Mouse (Mus musculus) testis, adult 2 months (tissue): ENCODE measurements at regions not wholly inside any gene's neighbourhood (a gene's known extent, or its start where the extent isn't known, plus 50 kb on each side); places are given as distances from the start of the nearest gene placed in this dataset.

Experiments
- H3K27ac ChIP-seq: fragments of 200-500 bp; 2 replicates; pipeline ENCODE4 v1.5.1; 2012; ENCODE audit warnings: low read depth, low read length; ENCODE audit not compliant: control insufficient read depth, insufficient read depth
- H3K27me3 ChIP-seq: fragments of 200-500 bp; 2 replicates; pipeline ENCODE4 v1.6.1; 2012; ENCODE audit warnings: mild to moderate bottlenecking, low read length, moderate library complexity; ENCODE audit not compliant: control insufficient read depth, insufficient read depth
- H3K36me3 ChIP-seq: fragments of 200-500 bp; 2 replicates; pipeline ENCODE4 v1.6.1; 2012; ENCODE audit warnings: mild to moderate bottlenecking, low read length; ENCODE audit not compliant: control insufficient read depth, insufficient read depth
- H3K4me1 ChIP-seq: fragments of 200-500 bp; 2 replicates; pipeline ENCODE4 v1.6.1; 2012; ENCODE audit warnings: low read length; ENCODE audit not compliant: control insufficient read depth, insufficient read depth
- H3K4me3 ChIP-seq: fragments of 200-500 bp; 2 replicates; pipeline ENCODE4 v1.5.1; 2012; ENCODE audit warnings: low read depth, mild to moderate bottlenecking, low read length, moderate library complexity, mixed read lengths; ENCODE audit not compliant: control insufficient read depth
- CTCF ChIP-seq: fragments of 200-500 bp; IDR thresholded peaks from 2 replicates; pipeline ENCODE4 v1.5.1; 2012; ENCODE audit warnings: low read depth, mild to moderate bottlenecking, inconsistent platforms, low read length, moderate library complexity; ENCODE audit not compliant: control insufficient read depth, insufficient read depth, insufficient replicate concordance
- POLR2A ChIP-seq: fragments of 200-500 bp; IDR thresholded peaks from 2 replicates; pipeline ENCODE4 v1.6.1; 2012; ENCODE audit warnings: low read depth, mild to moderate bottlenecking, inconsistent platforms, low read length, moderate library complexity; ENCODE audit not compliant: control insufficient read depth

- Histone ChIP-seq H3K36me3 (no peaks in the 10 kb centered on the region), H3K4me3 (no peak overlapping the region), H3K27ac (no peak overlapping the region), H3K4me1 (peaks cover 3% of the 10 kb centered on the region), H3K27me3 (no peaks in the 10 kb centered on the region)
- TF ChIP-seq CTCF (no peak), POLR2A (no peak)
Measured at GRCm38 (mm10) chr10:60928646-60929045, 97.3 kb upstream of the Unc5b start.

DNA sequence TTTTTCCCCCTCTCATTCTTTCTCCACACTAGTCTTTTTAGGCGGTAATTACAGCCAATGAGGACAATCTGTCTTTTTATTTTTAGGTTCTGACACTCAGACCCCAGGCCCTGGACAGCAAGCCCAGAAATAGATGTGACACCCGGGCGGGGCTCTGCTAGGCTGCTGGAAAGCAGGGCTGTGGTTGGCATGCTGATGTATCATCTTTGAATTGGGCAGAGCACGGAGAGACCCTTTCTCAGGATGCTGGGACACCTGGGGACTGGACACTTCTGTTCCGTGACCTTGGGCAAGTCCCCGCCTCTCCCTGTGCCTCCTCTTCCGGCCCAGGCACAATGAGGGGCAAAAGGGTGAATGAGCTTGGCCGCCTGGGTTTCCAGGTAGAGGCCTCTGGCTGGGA is 96.8 kb upstream of the Unc5b start:
- Histone ChIP-seq H3K4me3 (no peak overlapping the region), H3K4me1 (peaks cover 3% of the 10 kb centered on the region), H3K27me3 (no peaks in the 10 kb centered on the region), H3K27ac (no peak overlapping the region), H3K36me3 (no peaks in the 10 kb centered on the region)
- TF ChIP-seq POLR2A (no peak), CTCF (no peak)

DNA sequence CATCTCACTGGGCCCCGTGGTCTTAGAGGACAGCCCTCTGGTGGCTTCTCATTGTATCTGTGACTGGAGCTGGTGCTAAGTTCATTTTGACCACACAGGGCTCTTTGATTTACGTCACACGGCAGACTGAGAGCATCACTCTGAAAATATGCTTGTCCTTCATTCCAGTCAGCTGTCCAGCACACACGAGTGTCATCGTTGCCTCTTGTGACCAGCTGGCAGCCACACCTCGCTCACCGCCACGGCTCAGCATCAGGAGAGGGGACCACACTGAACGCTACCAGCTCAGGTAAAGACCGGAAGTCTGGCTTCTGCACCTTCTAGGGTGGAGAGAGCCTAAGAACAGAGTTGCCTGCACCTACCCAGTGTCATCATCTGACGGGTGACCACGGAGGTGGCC is 95.3 kb upstream of the Unc5b start:
- H3K36me3 ChIP-seq, result no peaks in the 10 kb centered on the region
- H3K4me3 ChIP-seq, result no peak overlapping the region
- H3K27me3 ChIP-seq, result no peaks in the 10 kb centered on the region
- TF ChIP-seq CTCF, result no peak
- no peak for TF ChIP-seq POLR2A
- H3K4me1 ChIP-seq, result peaks cover 3% of the 10 kb centered on the region
- H3K27ac ChIP-seq, result no peak overlapping the region

DNA sequence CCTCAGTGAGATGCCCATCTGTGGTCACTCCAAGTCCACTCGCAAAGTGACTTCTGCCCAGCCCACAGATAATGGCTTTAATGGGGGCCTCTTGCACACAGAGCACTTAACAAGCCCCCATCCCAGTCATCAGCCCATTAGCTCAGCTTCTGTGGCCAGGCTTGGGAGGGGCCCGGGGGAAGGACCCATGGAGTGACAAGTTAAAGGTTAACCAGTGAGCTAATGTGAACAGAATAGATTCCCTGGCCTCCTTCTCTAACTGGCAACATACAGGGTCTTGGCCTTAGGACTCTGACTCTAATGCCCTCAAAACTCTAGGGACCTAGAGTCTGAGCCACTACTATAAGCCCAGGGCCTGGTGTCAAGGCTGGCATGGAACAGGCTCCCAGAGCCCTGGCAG is 94.3 kb upstream of the Unc5b start:
- TF ChIP-seq CTCF, result no peak
- TF ChIP-seq POLR2A, result no peak
- H3K4me1 ChIP-seq, result peaks cover 3% of the 10 kb centered on the region
- H3K36me3 ChIP-seq, result no peaks in the 10 kb centered on the region
- no peak overlapping the region for H3K4me3 ChIP-seq
- no peaks in the 10 kb centered on the region for H3K27me3 ChIP-seq
- no peak overlapping the region for H3K27ac ChIP-seq

DNA sequence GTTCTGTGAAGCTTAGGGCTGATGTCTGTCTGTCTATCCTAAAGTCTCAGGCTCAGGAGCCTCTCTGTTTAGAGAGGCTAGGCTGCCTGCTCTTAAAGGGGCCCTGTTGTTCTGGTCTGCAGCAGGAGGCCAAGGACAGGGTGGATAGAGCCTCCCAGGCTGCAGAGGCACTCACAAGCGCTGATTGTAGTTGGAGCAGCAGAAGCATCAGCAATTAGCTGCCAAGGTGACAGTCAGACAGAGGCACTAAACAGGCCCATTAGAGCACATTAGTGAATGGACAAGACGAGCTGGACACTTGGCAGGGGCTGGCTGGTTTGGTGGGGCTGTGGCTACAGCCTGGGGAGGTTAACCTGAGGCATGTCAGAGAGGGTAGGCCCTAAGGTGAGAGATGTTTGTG is 93.8 kb upstream of the Unc5b start:
- H3K27ac ChIP-seq, result no peak overlapping the region
- peaks cover 3% of the 10 kb centered on the region for H3K4me1 ChIP-seq
- H3K27me3 ChIP-seq, result no peaks in the 10 kb centered on the region
- H3K36me3 ChIP-seq, result no peaks in the 10 kb centered on the region
- TF ChIP-seq CTCF (no peak), POLR2A (no peak)
- no peak overlapping the region for H3K4me3 ChIP-seq

GRCm38 (mm10) chr10:60923806-60924205 is 92.4 kb upstream of the Unc5b start:
- H3K27ac ChIP-seq, result no peak overlapping the region
- no peaks in the 10 kb centered on the region for H3K4me1 ChIP-seq
- TF ChIP-seq POLR2A (no peak), CTCF (no peak)
- no peak overlapping the region for H3K4me3 ChIP-seq
- no peaks in the 10 kb centered on the region for H3K27me3 ChIP-seq
- H3K36me3 ChIP-seq, result no peaks in the 10 kb centered on the region

GRCm38 (mm10) chr10:60920621-60921020 is 89.2 kb upstream of the Unc5b start:
- H3K4me3 ChIP-seq, result no peak overlapping the region
- H3K27me3 ChIP-seq, result no peaks in the 10 kb centered on the region
- H3K36me3 ChIP-seq, result no peaks in the 10 kb centered on the region
- no peak for TF ChIP-seq POLR2A
- H3K27ac ChIP-seq, result no peak overlapping the region
- no peaks in the 10 kb centered on the region for H3K4me1 ChIP-seq

DNA sequence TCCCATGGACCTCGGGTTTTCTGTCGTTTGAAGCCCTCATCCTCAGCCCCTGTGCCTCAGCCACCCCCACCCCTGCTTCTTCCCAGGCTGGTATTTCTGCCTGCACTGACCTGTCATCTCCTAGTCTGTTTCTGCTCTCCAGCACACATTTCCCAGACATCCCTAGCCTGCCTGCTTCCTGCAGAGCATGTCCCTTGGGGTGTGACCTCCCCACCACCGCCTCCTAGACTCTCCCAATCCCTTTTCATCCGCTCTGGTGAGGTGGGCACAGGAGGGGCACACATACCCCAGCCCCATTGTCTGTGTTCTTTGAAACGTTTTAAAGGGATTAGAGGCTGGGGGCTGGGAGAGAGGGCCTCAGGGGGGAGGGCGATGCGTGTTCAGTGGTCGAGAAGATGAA is 86.6 kb upstream of the Unc5b start:
- Histone ChIP-seq H3K4me1 (no peaks in the 10 kb centered on the region), H3K36me3 (no peaks in the 10 kb centered on the region), H3K27me3 (no peaks in the 10 kb centered on the region), H3K27ac (no peak overlapping the region), H3K4me3 (no peak overlapping the region)
- TF ChIP-seq POLR2A (no peak), CTCF (no peak)
